Mouse (Mus musculus) cerebellum, postnatal 14 days (tissue): ENCODE results near the gene Clcn1.

Experiments
- DNase-seq, 2 experiments: peaks; one replicate each; pipeline ENCODE4 v3.0.0; 2021; ENCODE audit warnings: mixed read lengths in 2 of 2

Clcn1 gene

DNA sequence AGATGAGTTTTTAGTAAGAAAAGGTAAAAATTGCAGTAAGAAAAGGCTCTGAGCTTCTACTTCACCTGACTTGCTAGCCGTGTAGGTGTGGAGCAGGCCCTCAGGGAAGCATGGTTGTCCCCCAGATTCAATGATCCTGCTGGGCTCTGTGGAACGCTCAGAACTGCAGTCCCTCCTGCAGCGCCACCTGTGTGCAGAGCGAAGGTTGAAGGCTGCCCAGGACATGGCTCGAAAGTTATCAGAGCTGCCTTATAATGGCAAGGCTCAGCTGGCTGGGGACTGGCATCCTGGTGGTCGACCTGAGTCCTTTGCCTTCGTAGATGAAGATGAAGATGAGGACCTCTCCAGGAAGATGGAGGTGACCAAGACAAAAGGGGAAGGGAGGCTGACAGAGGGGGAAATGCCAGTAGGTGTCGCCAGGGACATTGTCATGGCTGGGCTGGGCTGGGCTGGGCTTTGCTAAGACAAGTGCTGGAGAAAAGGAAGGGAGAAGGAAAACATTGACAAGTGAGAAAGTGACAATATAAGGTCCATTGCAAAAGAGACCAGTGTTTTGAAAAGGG is 23.4 kb downstream of the Clcn1 start:
- peak; percentile 62 to 68 for DNase-seq

DNA sequence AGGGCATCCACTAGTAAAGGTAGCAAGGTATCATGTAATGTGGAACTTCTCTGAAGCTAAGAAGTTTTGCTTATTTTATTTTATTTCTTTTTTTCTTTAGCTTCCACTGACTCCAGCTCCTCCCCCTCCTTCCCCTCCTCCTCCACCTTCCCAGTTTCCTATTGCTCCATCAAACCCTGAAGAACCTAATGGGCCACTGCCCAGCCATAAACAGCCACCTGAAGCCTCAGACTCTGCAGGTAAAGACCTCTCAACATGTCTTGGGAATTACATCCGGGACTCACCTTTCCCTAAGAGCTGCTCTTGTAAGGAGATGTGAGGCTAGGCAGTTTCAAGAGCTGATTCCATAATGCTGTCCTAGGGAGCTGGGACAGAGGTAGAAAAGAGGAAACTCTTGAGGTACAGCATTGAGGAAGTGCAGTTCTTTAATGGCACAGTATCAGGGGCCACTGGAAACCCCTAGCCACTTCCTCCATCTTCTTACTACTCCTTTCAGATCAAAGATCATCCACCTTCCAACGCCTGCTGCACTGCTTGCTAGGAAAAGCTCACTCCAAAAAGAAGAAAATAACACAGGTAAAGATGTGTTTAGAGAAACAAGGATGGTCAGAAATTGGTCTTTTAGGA is 24.1 kb downstream of the Clcn1 start:
- DNase-seq: no peak

DNA sequence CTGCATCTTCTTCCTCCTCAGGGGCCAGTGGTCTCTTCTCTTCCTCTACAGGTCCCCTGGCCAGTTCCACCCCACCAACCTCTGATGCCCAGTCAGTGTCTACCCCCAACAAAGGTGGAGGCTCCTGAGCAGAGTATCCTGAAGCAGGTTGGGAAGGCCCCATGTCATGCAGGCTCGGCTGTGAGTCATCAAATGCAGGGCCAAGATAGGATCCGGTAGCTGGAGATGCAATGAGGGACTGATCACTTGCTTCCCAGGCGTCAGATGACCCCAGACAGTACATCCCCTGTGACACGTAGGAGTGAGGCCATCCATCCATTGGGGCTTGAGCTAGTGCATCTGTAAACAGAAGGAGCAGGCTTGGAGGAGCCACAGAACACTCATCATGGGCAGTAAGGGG is 31.8 kb downstream of the Clcn1 start:
- DNase-seq: no peak

DNA sequence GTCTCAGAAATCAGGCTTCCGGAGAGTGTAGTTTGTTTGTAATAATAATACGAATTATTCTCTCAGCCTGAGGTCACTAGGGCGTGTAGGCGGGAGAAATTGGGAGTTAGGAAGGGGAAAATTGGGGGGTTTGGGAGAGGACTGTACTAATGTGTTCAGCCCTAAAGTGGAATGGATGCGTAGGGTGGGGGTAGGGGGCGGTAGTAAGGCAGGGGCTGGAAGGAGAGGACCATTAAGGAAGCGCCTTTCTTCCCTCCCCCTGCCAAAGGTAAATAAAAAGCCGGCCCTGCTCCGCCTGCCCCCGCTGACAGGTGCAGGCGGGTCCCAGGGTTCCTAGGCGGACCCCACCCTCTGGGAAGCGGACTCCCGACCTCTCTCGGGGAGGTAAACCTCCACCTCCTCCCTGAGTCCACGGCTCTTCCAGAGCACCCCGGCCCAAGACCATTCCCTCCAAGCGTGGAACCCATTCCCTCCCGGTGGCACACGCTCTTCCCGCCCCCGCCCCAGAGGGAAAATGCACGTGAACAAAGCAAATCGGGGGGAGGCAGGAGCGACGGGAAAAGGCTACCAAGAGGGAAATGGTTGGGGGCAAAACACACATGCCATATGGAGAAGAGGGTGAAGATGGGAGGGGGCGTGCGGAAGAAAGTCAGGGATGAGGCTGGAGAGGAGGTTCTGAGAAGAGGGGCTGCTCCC is 37.0 kb downstream of the Clcn1 start:
- DNase-seq: peak; percentile 54 to 56

- peak in 1 of 2 experiments; percentile 75 for DNase-seq
Observed at GRCm38 (mm10) chr6:42324067-42324481, 37.6 kb downstream of the Clcn1 start.

DNA sequence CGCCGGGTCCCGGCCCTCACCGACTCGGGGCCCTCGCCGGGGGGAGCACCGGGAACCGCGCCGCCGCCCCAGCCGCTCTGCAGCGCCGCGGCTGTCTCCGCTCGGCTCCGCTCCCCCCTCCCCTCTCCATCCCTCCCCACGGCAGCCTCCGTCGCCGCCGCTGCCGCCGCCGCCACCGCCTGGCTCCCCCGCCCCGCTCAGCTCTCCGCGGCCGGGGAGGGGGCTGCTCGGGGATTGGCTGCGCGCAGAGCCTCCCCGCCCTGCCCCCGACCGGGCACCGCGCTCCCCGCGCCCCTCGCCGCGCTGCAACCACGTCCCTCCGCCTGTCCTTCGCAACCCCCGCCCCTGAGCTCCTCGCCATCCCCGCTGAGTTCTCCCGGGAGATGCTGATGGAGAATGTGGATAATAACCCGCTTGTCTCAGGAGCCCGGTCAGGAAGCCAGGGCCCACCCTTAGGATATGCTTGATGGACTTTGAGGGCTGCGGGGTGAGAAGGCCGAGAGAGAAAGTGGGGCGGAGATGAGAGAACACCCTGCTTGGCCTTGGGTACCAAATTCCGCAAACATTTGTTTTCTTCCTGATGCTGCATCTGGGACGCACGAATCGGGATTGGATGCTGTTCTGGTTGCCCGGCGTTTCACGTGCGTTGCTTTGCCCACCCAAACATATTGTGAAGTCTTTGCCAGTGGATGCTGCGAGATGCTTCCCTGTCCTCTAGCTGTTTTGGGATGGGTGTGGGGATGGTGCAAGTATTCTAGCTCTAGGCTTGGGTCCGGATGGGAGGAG is 38.2 kb downstream of the Clcn1 start, which contains the start of gene Fam131b:
Fam131b (minus strand) TSS at position 162 of the 786 bp plus-strand sequence.
- peak; percentile 89 to 93 for DNase-seq

DNA sequence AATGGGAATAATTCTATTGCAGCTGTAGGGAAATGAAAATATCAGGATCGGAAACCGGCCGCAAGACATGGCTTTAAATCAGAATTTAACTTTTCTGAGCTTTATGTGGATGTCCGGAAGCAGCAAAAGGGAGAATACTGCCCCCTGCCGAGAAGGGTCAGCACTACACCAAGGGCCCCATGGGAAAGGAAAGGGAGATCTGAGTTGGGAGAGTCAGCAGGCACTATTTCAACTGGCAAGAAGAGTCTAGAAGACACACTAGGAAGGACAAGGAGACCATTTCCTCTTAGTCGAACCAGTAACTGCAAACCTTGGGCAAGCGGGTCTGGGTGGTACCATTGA is 38.8 kb downstream of the Clcn1 start:
- DNase-seq: peak; percentile 90 to 92

GRCm38 (mm10) chr6:42326509-42326908 is 40.0 kb downstream of the Clcn1 start:
- DNase-seq: no peak

- no peak for DNase-seq
Observed at GRCm38 (mm10) chr6:42328757-42329156, 42.3 kb downstream of the Clcn1 start.

GRCm38 (mm10) chr6:42330216-42330615 is 43.7 kb downstream of the Clcn1 start:
- peak; percentile 65 to 76 for DNase-seq

GRCm38 (mm10) chr6:42330946-42331345 is 44.5 kb downstream of the Clcn1 start:
- no peak for DNase-seq

- DNase-seq: no peak
Observed at GRCm38 (mm10) chr6:42339189-42339588, 52.7 kb downstream of the Clcn1 start.

- DNase-seq: no peak
Observed at GRCm38 (mm10) chr6:42339981-42340380, 53.5 kb downstream of the Clcn1 start.

- no peak for DNase-seq
Observed at GRCm38 (mm10) chr6:42342171-42342570, 55.7 kb downstream of the Clcn1 start.

DNA sequence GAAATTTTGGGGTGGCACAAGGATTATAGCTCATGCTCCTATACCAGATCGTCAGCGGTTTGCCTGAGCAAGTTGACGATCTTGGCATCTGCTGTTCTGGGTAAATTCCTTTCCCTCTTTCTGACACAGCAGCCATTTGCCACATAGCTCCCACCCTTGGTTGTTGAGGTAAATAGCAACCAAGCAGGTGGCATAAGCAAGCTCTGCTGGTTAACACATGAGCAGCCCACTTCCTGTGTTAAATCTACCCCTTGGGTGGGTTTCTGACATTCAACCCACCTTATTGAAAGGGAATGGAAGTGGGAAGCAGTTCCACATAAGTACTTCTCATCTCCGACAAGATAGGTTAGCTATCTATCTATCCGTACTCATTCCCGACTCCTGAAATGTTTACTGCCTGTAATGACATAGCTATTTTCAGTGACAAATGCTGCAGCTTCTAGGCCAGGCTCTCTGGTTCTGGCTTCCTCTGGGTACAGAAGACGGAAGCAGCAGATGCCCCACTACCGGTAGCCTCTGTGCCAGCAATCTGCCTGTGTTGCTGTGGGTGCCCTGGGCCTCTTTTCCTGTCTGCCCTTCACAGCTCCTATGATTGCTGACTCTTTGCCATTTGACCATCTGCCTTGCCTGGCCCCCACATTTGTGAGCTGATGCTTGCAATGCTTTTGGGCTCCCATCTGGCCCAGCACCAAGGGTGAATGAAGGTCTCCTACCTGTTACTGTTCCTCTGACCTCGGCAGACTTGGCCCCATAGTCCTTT is 57.1 kb downstream of the Clcn1 start:
- DNase-seq: peak; percentile 84 to 88

DNA sequence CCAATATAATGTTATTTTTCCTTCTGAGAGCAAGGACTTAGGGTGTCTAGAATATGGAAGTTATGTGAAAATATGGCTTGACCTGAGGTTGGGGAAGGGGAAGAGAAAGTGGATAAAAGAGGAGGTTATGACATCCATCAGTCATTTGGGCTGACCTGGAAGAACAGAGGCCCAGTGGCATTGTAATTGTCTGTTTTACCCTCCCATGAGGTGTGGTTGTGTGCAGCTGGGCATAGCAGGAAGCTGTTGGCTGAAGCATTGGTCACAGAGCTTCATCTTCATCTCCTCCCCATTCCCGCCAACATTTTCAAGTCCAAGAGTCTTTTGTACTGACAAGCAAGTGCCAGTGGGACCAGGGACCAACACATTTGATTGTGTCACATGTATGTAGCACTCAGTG is 57.8 kb downstream of the Clcn1 start:
- no peak for DNase-seq

GRCm38 (mm10) chr6:42348281-42349005 is 62.0 kb downstream of the Clcn1 start:
- DNase-seq: peak; percentile 60

DNA sequence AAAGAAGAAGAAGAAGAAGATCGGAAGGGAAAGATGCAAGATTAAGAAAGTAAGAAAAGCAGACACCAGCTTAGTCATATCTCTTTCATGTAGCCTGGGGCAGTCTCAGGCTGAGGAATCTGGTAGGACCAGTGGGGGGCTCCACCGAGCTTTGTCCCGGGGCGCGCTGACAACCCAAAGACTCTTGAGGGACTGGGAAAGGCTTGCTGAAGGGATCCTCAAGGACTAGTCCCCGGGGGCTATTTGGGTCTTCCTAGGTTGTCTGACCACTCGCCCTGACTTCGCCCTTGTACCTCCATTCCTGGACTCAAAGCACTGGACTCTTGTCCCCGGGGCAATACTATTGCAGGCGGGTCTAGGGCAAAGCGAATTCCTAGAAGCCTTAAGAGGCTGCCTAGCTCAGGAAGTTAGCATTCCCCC is 62.5 kb downstream of the Clcn1 start:
- DNase-seq: peak; percentile 80 to 83

DNA sequence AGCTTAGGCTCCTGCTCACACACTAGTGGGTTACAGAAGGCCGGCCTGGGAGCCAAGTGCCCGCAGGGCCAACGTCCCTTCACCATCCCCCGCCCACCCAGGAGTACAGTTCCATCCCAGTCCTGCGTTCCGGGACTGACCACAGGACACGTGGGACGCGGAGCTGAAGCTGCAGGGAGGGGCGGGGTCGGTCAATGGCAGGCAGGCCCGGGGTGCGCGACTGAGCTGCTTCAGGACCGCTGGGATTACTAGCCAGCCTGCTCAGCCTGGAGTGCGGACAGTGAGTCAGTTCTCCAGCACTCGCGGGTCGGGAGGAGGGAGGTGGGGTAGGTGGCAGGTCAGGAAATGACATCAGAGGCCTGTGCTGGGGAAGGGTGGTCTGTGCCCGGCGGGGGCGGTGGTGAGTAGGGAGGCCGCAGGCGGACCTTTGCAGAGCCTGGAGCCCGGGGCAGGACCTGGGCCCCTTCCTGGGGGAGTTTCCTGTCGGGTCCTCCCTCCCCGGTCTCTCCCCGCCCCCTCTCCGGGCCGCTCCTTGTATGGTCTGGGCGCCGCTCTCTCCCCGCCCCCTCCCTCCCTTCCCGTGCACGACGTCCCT is 63.0 kb downstream of the Clcn1 start, which contains the start of gene Zyx:
Zyx (plus strand) TSS at position 205 of the 595 bp plus-strand sequence.
- peak; percentile 92 to 93 for DNase-seq

DNA sequence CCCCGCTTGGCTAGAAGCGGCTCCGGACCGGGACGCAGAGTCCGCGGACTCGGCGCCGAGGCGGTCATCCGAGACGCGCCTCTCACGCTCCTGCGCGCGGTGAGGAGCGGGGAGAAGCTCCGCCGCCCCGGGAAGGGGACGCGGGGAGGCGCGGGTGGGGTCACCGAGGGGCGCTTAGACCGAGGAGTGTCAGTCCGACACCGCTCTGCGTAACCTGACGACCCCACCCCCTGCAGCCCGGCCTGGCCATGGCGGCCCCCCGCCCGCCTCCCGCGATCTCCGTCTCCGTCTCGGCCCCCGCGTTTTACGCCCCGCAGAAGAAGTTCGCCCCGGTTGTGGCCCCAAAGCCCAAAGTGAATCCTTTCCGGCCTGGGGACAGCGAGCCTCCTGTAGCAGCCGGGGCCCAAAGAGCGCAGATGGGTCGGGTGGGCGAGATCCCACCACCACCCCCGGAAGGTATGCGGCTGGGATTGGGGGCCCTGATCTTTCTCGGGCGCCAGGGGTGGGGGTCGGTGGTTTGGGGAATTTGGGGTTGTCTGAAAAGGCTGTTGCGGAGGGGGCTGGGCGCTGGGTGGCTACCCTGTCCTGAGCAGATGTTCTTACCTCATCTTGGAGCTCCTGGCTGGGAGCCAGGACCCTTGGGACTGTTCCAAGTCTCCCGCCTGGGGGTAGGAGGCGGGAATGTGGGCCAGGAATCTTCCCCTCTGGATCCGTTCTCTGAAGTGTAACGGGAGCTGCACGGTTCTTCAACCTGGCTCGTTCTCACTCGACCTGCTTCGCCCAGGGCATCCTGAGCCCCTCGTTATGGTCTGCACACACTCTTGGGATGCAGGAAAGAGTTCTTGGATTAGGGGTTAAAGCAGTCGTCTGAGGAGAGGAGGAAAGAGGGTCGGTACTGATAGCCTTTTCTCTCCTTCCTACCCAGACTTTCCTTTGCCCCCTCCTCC is 63.8 kb downstream of the Clcn1 start:
- DNase-seq: peak; percentile 83 to 90
